Mouse (Mus musculus): ENCODE measurements at regions not wholly inside any gene's neighbourhood (a gene's known extent, or its start where the extent isn't known, plus 50 kb on each side); places are given as distances from the start of the nearest gene placed in this dataset.

DNA sequence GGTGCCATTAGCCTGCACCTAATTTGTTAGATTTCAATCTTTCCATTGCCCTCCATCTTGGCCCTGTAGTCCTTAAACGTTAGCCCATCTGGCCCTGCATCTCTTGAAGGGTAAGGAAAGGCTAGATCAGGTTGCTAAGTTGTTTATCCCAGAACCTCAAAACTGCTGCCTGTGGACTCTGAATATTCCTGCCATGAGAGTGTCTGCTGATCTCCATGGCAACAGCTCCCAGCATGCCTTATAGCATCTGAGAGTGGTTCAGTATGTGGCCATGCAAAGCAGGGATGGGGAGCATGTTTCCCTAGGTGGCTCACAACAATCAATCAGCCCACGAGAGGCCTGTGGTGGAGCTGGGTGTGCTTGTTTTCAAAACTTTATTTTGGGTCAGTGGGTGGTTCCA, 346.3 kb downstream of the Rps24 start:
- no peak for DNase-seq

DNA sequence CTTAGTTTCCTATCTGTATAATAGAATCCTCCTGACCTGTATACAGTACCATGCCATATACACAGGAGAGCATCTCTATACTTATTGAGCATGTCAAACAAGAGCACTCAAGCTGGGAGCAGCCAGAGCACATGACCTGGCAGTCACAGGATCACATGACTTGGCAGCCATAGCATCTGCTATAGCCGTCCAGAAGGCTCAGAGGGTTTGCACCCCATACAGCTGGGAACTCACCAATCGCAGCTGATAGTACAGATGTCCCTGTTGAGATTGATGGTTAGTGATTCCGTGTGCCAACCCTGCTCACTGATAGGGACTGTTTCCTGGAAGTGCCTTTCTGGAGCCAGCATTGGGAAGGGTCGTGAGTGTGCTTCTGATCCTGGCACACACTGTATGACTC, 351.3 kb downstream of the Rps24 start:
- no peak for DNase-seq

DNA sequence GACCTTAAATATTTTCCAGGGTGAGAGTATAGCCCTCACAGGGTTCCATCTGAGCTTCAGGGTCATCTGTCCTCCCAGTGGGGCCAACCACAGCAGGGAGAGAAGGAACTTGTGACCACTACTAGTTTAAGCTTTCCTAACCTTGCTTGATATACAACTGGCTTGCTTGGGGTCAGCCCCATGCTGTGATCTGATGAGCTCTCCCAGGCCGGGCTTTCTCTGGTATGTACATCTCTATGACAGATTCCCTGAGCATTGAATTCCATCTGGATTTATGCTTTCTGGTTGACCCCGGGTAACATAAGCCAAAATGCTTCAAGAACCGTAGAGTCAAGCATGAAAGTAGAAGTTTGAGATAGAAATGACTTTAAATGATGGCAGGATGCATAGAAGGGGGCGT, 352.1 kb downstream of the Rps24 start:
- DNase-seq, result no peak

DNA sequence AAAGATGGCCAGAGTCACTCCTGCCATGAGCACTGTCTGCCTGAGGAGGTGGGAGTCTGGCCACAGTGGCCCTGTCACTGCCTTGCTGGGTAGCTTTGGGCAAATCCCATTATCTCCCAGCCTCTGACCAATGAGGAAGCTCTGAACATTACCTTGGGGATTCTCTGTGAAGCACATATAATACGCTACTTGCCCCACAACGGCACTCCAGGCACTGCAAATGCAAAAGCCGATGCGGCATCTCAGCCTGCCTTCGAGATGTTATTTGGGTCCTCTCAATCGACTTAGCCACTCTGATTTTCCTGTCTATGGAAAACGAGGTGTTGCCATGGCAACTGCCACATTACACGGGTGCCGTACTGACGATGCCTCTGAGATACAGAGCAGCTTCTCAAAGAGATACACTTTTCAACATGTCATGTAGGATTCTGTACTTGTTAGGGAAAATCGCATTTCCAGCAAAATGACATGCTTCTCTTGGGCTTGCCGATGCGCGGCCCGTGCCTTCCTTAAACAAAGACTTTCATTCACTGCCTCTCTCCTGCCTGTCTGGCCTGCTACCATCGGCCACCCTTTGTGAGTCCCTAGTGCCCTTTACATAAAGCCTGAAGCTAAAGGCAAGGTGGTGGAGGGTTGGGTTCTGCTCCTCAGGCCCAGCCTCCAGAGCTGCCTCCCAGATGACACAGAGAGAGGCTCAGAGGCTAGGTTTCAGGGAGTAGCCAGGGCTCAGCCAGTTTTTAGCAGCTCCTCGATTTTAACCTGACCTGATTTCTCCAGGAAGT, 355.0 kb downstream of the Rps24 start:
- no peak for DNase-seq

- DNase-seq, result no peak
Observed at GRCm38 (mm10) chr14:24843626-24844025, 356.7 kb downstream of the Rps24 start.

DNA sequence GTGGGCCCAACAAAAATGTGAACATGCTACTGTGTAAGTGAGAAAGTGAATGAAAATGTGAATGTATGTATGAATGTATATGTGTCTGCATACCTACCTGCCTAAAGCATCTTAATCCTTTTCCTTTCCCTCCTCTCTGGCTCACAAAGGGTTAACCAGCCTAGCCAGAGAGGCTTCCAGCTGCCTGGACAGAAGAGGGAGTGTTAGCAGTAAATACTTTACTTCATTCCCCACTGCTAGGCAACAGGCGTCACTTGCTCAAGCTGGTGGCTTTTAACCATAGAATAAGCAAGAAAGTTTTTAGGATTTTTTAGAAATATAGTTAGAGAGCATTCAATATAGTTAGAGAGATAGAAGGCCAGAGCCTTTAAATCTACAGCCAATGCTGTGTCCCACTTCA, 363.6 kb downstream of the Rps24 start:
- DNase-seq, result no peak

GRCm38 (mm10) chr14:24854459-24854858, 367.5 kb downstream of the Rps24 start:
- DNase-seq, result no peak

DNA sequence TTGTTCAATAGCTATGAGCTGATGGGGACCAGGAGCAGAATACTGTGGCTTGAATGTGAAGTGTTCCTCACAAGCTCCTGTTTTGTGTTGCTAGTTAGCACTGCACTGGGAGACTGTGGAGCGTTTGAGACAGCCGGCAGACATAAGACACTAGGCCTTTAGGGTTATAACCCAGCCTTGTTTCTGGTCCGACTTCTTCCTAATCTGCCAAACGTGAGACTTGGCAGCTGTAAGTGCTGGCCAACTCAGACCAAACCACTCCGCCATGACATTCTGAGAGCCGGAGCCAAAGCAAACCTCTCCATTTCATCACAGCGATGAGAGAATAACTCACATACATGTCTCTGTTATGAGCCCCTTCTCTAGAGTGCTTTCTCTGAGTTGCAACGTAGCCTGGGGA, 375.2 kb downstream of the Rps24 start:
- no peak for DNase-seq

DNA sequence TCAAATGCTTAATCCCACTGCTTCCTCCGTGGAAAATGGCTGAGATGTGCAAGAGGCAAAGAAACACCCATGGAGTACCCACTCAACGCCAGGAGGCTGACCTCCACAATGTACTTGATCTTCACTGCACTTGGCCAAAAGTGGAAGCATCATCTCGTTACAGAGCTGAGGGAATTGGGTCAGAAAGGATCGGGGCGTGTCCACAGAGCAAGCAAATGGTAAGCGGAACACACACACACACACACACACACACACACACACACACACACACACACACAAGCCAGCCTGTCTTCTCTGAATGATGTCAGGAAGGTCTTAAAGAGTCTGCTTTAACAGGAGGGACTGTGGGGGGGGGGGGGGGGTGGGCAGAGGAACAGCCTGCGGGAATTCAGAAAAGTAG, 375.7 kb downstream of the Rps24 start:
- no peak for DNase-seq

DNA sequence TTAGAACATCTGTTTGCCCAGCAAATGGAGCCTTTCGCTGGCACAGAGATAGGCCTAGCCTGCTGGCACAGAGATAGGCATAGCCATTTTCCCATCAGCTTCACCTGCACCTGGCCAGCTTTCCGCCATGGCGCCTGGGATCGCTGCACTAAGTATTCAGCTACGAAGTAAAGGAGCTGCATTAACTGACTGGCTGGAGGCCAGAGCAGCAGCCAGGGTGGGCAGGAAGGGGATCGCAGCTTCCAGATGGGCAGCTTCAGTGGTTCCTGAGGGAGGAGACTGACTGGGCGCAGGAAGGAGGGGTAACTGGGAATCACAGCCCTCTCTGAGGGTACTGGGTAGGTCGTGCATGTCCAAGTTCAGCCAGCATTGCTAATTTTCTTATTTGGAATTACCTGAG, 376.2 kb downstream of the Rps24 start:
- no peak for DNase-seq

DNA sequence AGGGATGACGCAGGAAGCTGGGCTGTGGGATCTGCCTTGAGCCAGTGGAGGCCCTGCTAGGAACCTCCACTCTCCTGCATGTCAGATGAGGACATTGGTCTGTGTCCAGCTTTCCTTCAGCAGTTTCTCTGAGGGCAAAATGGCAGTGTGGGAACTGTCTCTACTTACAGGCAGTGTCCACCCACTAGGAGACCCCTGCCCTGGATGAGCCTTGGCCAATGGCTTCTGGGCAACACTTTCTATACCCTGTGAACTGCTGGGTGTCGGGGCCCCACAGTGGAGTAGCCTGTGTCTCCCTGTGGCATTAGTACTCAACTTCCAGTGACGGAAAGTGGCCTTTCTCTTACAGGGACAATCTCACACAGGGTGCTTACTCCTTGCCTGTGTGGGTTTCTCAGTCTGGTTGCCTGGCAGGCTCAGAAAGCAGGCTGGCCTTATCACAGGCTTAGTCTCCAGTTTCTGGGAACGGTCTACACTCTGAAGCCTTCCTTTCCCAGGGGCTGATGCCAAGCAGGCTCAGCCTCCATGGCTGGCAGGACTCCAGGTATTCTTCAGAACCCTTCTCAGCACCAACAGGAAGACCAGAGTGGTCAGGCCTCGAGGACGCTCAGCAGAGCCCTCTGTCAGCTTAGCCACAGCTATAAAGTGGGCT, 378.8 kb downstream of the Rps24 start:
- DNase-seq, result peak in 1 of 2 experiments; percentile 17

DNA sequence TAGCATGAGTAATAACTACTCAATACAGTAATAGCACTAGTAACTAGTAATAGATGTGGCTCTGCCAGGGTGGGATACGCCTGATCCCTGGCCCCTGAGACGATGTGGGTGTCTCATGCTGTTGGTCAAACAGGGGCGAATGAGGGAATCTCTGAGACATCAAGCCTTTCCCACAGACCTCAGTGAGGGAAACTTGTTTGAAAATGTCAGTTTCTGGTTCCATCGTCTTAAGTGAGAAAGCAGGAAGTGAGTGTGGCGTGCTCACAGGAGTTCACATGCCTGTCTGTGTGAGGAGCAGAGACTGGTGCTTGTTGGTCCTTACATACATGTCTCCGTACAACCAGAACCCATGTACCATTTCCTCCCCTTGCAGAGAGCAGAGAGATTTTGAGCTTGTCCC, 380.9 kb downstream of the Rps24 start:
- DNase-seq, result no peak

- DNase-seq, result no peak
Observed at GRCm38 (mm10) chr14:24868756-24869155, 381.8 kb downstream of the Rps24 start.

DNA sequence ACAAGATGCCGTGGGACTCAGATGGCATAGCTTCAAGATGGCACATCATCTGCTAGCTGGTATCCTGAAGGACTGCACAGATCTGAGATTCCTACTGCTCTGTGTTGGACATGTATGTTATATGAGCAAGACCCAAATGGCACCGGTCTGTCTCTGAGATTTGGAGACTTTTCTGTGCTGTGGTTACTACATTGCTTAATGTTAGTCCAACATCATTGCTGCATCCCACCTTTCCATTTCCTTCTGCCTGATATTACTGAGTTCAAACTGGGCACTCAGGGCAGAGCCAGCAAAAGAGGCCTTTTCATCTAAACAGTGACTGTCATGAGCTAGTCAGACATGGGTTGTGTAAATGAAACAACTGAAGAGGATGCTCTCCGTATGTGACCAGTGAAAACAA, 383.3 kb downstream of the Rps24 start:
- no peak for DNase-seq

- no peak for DNase-seq
Observed at GRCm38 (mm10) chr14:24871392-24871998, 384.6 kb downstream of the Rps24 start.

DNA sequence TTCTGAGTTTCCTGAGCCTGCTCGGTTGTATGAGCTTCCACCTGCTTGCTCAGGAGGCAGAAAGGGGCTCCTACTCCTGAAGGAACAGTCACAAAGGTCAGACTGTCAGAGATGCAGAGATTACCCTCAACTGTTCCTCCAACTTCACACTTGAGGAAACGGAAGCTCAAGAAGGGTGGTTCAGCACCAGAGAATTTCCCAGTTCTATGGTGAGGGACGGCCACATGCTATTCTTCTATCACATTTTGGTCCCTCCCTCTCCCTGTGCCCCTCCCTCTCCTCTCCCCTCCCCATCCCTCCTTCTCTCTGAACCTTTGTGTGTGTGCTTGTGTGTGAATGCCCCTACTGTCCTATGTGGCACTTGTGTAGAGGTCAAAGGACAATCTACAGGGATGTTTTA, 386.0 kb downstream of the Rps24 start:
- DNase-seq, result no peak

DNA sequence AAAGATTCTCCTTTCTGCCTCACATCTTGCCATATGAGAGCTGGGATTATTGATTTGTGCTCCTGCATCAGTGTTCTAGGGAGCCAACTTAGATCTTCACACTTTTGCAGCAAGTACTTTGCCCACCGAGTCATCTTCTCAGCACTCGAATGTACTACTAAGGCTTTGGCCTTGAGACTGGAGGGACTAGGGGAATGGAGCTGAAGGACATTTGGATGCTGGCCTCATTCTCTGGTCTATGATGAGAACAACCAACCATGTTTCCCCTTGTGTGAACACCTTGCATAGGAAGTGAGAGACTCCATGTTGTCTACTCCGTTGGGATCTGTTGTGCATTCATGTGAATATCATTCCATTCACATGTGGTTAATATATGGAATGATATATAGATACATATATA, 386.5 kb downstream of the Rps24 start:
- no peak for DNase-seq

DNA sequence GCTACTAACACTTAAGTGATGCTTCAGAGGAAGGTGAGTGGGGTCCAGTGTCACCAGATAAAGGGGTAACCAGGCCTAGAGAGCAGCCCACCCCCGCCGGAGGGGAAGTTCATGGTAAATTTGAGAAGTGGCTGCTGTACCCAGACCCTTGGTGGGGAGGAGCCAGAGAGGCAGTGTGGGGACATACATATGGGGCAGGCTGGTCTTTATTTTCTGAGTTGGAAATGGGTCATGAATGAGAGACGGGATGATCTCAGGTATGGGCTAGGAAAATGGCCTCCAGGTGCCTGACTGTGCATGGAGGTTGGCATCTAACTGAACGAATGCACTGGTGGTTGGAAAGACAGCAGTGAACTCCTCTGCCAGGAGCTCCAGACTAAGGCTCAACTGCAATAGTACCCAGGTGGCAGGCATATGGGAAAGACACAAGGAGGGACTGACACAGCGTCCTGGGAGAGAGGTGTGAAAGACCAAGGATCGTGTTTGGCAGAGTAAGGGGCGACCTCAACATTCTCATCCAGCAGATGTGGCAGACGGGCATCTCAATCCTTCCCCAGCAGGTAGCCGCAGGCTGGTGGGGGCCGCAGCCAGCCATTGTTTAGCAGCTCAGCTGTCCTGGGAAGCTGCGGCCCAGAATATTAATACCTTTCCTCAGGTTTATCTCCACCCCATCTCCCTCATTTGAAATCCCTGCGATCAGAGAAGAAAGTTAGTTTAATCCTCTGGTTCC, 387.7 kb downstream of the Rps24 start:
- DNase-seq, result no peak

GRCm38 (mm10) chr14:24875156-24875545, 388.2 kb downstream of the Rps24 start:
- DNase-seq, result no peak

GRCm38 (mm10) chr14:24875934-24876333, 389.0 kb downstream of the Rps24 start:
- no peak for DNase-seq

- DNase-seq, result no peak
Observed at GRCm38 (mm10) chr14:24876508-24876907, 389.6 kb downstream of the Rps24 start.

DNA sequence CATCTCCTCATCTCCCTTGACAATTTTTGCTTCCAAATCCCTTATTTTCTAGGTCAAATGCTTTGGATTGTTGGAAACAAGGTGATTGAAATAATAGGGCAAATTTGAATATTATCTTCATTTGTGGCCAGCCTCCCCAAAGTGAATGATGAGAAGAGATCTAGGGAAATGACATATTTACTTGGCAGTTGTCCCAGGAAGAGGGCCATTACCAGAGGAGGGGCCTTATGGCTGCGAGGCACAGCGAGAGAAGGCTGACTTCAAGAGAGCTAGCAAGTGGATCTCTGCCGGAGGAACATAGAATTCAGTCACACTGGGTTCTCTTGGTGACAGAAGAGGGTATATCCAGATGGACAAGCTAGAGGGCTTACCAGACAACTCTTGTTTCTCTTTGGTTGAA, 390.9 kb downstream of the Rps24 start:
- no peak for DNase-seq

- no peak for DNase-seq
Observed at GRCm38 (mm10) chr14:24886164-24886563, 399.2 kb downstream of the Rps24 start.

All from lung, adult 18-20 months (tissue).